Mouse (Mus musculus) effector memory CD4-positive, alpha-beta T cell, adult 7 months (primary cell): ENCODE results near the gene Gm11541. TPM values are rescaled to one million over a fixed set of nuclear protein-coding genes. Genes with fewer than 3 reads are reported as not detected.

Experiments
- polyA plus RNA-seq: library from polyadenylated mRNA; unstranded; fragments of 100-300 nt; shearing (Covaris generic); gene quantifications from one replicate; pipeline ENCODE4 v1.2.1, GENCODE M21; 2017

The Gm11541 gene
- polyA plus RNA-seq, result not detected

GRCm38 (mm10) chr11:94704472-94704871 lies at the start of gene Gm11541:
TSS of gene Gm11541 (minus strand) at chr11:94704499.

GRCm38 (mm10) chr11:94741732-94742272 lies 37.5 kb upstream of the Gm11541 start, which contains the start of gene Cdc34b:
TSS of gene Cdc34b (plus strand) at chr11:94741782.

GRCm38 (mm10) chr11:94676754-94677606 lies 27.3 kb downstream of the Gm11541 start, which contains the start of gene Xylt2:
TSS of gene Xylt2 (minus strand) at chr11:94677515.

GRCm38 (mm10) chr11:94653663-94654436 lies 50.4 kb downstream of the Gm11541 start, which contains the start of the genes Mrpl27 and Eme1:
TSS of gene Mrpl27 (plus strand) at chr11:94653767.
TSS of gene Eme1 (minus strand) at chr11:94653964.

Other genes with a start within 250 kb of the Gm11541 start
- 0.07 TPM for gene Cacna1g, start 230.3 kb downstream of the Gm11541 start, polyA plus RNA-seq
- gene Spata20, start 218.3 kb downstream of the Gm11541 start, polyA plus RNA-seq, result not detected
- not detected for gene Epn3, start 204.5 kb downstream of the Gm11541 start, polyA plus RNA-seq
- not detected for gene Mycbpap, start 182.8 kb downstream of the Gm11541 start, polyA plus RNA-seq
- 1.4 TPM for gene Rsad1, start 155.2 kb downstream of the Gm11541 start, polyA plus RNA-seq
- gene Chad, start 139.5 kb downstream of the Gm11541 start, polyA plus RNA-seq, result 0.30 TPM
- gene Acsf2, start 102.6 kb downstream of the Gm11541 start, polyA plus RNA-seq, result 8.7 TPM
- gene Lrrc59, start 74.7 kb downstream of the Gm11541 start, polyA plus RNA-seq, result 89.6 TPM
- gene Mrpl27, start 50.7 kb downstream of the Gm11541 start, polyA plus RNA-seq, result 34.1 TPM
- 0.82 TPM for gene Eme1, start 50.5 kb downstream of the Gm11541 start, polyA plus RNA-seq
- 50.4 TPM for gene Xylt2, start 27.0 kb downstream of the Gm11541 start, polyA plus RNA-seq
- gene Cdc34b, start 37.3 kb upstream of the Gm11541 start, polyA plus RNA-seq, result not detected
- gene Tmem92, start 78.2 kb upstream of the Gm11541 start, polyA plus RNA-seq, result not detected
- 0.44 TPM for gene Col1a1, start 231.7 kb upstream of the Gm11541 start, polyA plus RNA-seq